ENCODE assay signal across 11 mouse cellular contexts in the genomic region with DNA sequence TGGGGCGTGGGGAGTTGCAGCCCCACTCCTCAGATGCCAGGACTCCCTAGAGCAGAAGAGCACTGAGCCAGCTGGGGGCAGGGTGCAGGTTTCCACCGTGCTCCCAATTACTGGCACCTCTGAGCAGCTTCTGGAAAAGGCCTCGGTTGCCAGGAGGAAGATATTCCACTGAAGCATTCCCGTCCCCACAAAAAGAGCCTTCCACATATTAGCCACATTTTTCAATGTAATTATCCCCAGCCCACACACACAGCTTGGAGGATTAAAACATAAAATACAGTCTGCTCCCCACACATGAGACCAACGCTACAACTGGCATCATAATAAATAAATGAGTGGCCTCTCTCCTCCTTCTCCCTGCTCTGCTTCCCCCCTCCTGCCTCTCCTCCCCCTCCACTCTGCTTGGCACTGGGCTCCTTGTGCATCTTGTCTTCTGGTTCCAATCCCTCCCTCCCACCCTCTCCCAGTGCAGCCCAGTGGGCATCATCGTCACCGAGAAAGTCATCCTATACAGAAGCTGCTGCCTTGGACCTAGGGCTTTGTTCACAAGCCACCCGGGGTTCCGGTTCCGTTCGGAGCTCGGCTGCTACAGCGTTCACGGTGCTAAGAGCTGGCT.
DNase-seq lines count a peak whose midpoint lies in the region; ATAC-seq and TF ChIP-seq lines count a peak whose summit lies in the region.
"Had no signal": no experiment of that assay in that cellular context is flagged by ENCODE, and none has a peak within 500 bp of the region (broad histone marks: within the 10 kb centered on the region; RNA-seq: fewer than 3 reads in every experiment).

No protein-coding gene starts in this region.

- DNase-seq in cerebellum, postnatal 14 days = peak; percentile 54 to 66
- DNase-seq in layer of hippocampus, adult 2 months (ENCODE audit: low spot score in 2 of 2) = peak; percentile 46 to 78
- DNase-seq in thymus, postnatal 10 days (ENCODE audit: low spot score in 2 of 2) = no peak
- no peak for DNase-seq in testis, postnatal 10 days (ENCODE audit: low spot score)
- no peak for DNase-seq in kidney, adult 18-20 months
- DNase-seq: gastrocnemius, postnatal 36 days had no signal

- no peak overlapping the region for H3K4me2 ChIP-seq in embryonic facial prominence, embryonic 12.5 days (replicated peaks)
- H3K4me2 ChIP-seq in midbrain, embryonic 12.5 days (replicated peaks) = no peak overlapping the region; the same call in 1 of the 2 replicates
- H3K4me2 ChIP-seq in kidney, embryonic 14.5 days (replicated peaks; ENCODE audit: low read depth, low read length) = no peak overlapping the region
- H3K4me2 ChIP-seq: kidney, embryonic 15.5 days; stomach, embryonic 15.5 days had no signal

- H3K36me3 ChIP-seq in embryonic facial prominence, embryonic 12.5 days = no peaks in the 10 kb centered on the region
- H3K36me3 ChIP-seq in midbrain, embryonic 12.5 days = no peaks in the 10 kb centered on the region
- H3K36me3 ChIP-seq in kidney, embryonic 14.5 days (ENCODE audit: control insufficient read depth, insufficient read depth, low read length) = no peaks in the 10 kb centered on the region
- H3K36me3 ChIP-seq: kidney, embryonic 15.5 days; stomach, embryonic 15.5 days had no signal

- no peak for ATAC-seq in embryonic facial prominence, embryonic 12.5 days (ENCODE audit: insufficient number of reproducible peaks, insufficient read depth, low FRiP score, low TSS enrichment)
- ATAC-seq in midbrain, embryonic 12.5 days (ENCODE audit: low FRiP score, low read depth) = peak; percentile 52
- no peak for ATAC-seq in kidney, embryonic 14.5 days (ENCODE audit: low FRiP score, low TSS enrichment)

- H3K27me3 ChIP-seq in embryonic facial prominence, embryonic 12.5 days = no peaks in the 10 kb centered on the region
- 0 out of 2 replicates have a peak, but pooled peaks cover 7% of the 10 kb centered on the region for H3K27me3 ChIP-seq in midbrain, embryonic 12.5 days
- no peaks in the 10 kb centered on the region for H3K27me3 ChIP-seq in kidney, embryonic 14.5 days (ENCODE audit: control insufficient read depth, insufficient read depth, low read length)
- H3K27me3 ChIP-seq: stomach, embryonic 15.5 days had no signal

- no peak overlapping the region for H3K4me3 ChIP-seq in embryonic facial prominence, embryonic 12.5 days
- peak overlapping the region; percentile 14 for H3K4me3 ChIP-seq in layer of hippocampus, adult 2 months
- H3K4me3 ChIP-seq in midbrain, embryonic 12.5 days = no peak overlapping the region
- no peak overlapping the region for H3K4me3 ChIP-seq in kidney, embryonic 14.5 days (ENCODE audit: low read length)
- H3K4me3 ChIP-seq: kidney, embryonic 15.5 days; stomach, embryonic 15.5 days had no signal

- H3K9me3 ChIP-seq in embryonic facial prominence, embryonic 12.5 days = no peaks in the 10 kb centered on the region
- H3K9me3 ChIP-seq in midbrain, embryonic 12.5 days = no peaks in the 10 kb centered on the region
- H3K9me3 ChIP-seq in kidney, embryonic 14.5 days (ENCODE audit: control insufficient read depth, low read length) = no peaks in the 10 kb centered on the region
- H3K9me3 ChIP-seq: kidney, embryonic 15.5 days; stomach, embryonic 15.5 days had no signal

- WGBS in embryonic facial prominence, embryonic 12.5 days = 38% methylated on average over 14 of the region's 14 CpGs
- 34% methylated on average over 14 of the region's 14 CpGs for WGBS in midbrain, embryonic 12.5 days
- WGBS in kidney, embryonic 14.5 days = 52% methylated on average over 14 of the region's 14 CpGs

- H3K27ac ChIP-seq in embryonic facial prominence, embryonic 12.5 days = peak overlapping the region; percentile 77
- H3K27ac ChIP-seq in layer of hippocampus, adult 2 months = peak overlapping the region; percentile 78
- peak overlapping the region; percentile 67 for H3K27ac ChIP-seq in midbrain, embryonic 12.5 days (replicated peaks)
- H3K27ac ChIP-seq in kidney, embryonic 14.5 days (ENCODE audit: low read depth, low read length) = no peak overlapping the region
- H3K27ac ChIP-seq: kidney, embryonic 15.5 days; stomach, embryonic 15.5 days had no signal

- H3K9ac ChIP-seq in embryonic facial prominence, embryonic 12.5 days = no peak overlapping the region
- no peak overlapping the region for H3K9ac ChIP-seq in midbrain, embryonic 12.5 days (replicated peaks)
- no peak overlapping the region for H3K9ac ChIP-seq in kidney, embryonic 14.5 days (ENCODE audit: low read depth, low read length)
- H3K9ac ChIP-seq: kidney, embryonic 15.5 days; stomach, embryonic 15.5 days had no signal

- no peak for TF ChIP-seq CTCF in layer of hippocampus, adult 2 months (conservative IDR thresholded peaks at IDR 0.05)

- peaks cover 26% of the 10 kb centered on the region for H3K4me1 ChIP-seq in embryonic facial prominence, embryonic 12.5 days
- peaks cover 49% of the 10 kb centered on the region for H3K4me1 ChIP-seq in midbrain, embryonic 12.5 days
- peaks cover 21% of the 10 kb centered on the region for H3K4me1 ChIP-seq in kidney, embryonic 14.5 days (ENCODE audit: control insufficient read depth, insufficient read depth, low read length)

Comparison
In these comparisons a context has a peak if more than half of its experiments do, and no peak if none do; other contexts are left out.
1. DNase-seq: peak in cerebellum, postnatal 14 days (2 of 2) and layer of hippocampus, adult 2 months (2 of 2); none in thymus, postnatal 10 days (0 of 2), testis, postnatal 10 days (single experiment) and kidney, adult 18-20 months (single experiment).